ENCODE assay signal across 1 mouse cellular context in genomic region chr11:116421102-116421501, GRCm38 (mm10).
TF ChIP-seq lines count a peak whose summit lies in the region.

No protein-coding gene starts in this region.

TF ChIP-seq in CH12.LX, 34 proteins besides CTCF, POLR2A, EP300 and RAD21 (continued from another document):
- TF ChIP-seq ELF1 (IDR thresholded peaks at IDR 0.05; ENCODE audit: low read depth, low read length): peak; percentile 55
- TF ChIP-seq USF1 (IDR thresholded peaks at IDR 0.05; ENCODE audit: low read depth, low read length): no peak
- TF ChIP-seq ZKSCAN1 (IDR thresholded peaks at IDR 0.05; ENCODE audit: borderline replicate concordance, low read depth, low read length): no peak
- no peak for TF ChIP-seq MEF2A (IDR thresholded peaks at IDR 0.05; ENCODE audit: borderline replicate concordance, low read depth, low read length)
- no peak for TF ChIP-seq NRF1 (IDR thresholded peaks at IDR 0.05; ENCODE audit: low read depth, low read length)
- TF ChIP-seq CHD2 (IDR thresholded peaks at IDR 0.05; ENCODE audit: low read length): peak; percentile 52; the same call in 1 of the 2 replicates
- TF ChIP-seq SIN3A (IDR thresholded peaks at IDR 0.05; ENCODE audit: low read length): no peak; the same call in 1 of the 2 replicates
- TF ChIP-seq POLR2AphosphoS2 (IDR thresholded peaks at IDR 0.05; ENCODE audit: low read depth, low read length): no peak
- no peak for TF ChIP-seq E2F4 (IDR thresholded peaks at IDR 0.05; ENCODE audit: insufficient replicate concordance, low read depth, low read length)
- TF ChIP-seq MXI1 (IDR thresholded peaks at IDR 0.05; ENCODE audit: low read depth, low read length): 0 out of 2 replicates have a peak, but pooled peaks have one; percentile 33
- no peak for TF ChIP-seq TBP (conservative IDR thresholded peaks at IDR 0.05; ENCODE audit: low read depth, low read length)
- no peak for TF ChIP-seq ZNF384 (IDR thresholded peaks at IDR 0.05; ENCODE audit: low read depth, low read length)
- TF ChIP-seq CHD1 (IDR thresholded peaks at IDR 0.05; ENCODE audit: low read depth, low read length): no peak
- no peak for TF ChIP-seq UBTF (IDR thresholded peaks at IDR 0.05; ENCODE audit: low read depth, low read length)
- no peak for TF ChIP-seq SMC3 (IDR thresholded peaks at IDR 0.05; ENCODE audit: low read depth, low read length)
- peak; percentile 39; the same call in 1 of the 2 replicates for TF ChIP-seq MAX (IDR thresholded peaks at IDR 0.05; ENCODE audit: low read length)
- no peak for TF ChIP-seq MAFK (IDR thresholded peaks at IDR 0.05; ENCODE audit: insufficient replicate concordance, low read length)
- peak; percentile 62 for TF ChIP-seq IRF4 (IDR thresholded peaks at IDR 0.05; ENCODE audit: low read depth, low read length)
- TF ChIP-seq ZC3H11A (IDR thresholded peaks at IDR 0.05; ENCODE audit: low read depth, low read length): no peak
- TF ChIP-seq USF2 (conservative IDR thresholded peaks at IDR 0.05; ENCODE audit: low read depth, low read length): no peak
- no peak for TF ChIP-seq HCFC1 (IDR thresholded peaks at IDR 0.05; ENCODE audit: low read depth, low read length)
- TF ChIP-seq MAZ (IDR thresholded peaks at IDR 0.05; ENCODE audit: low read depth, low read length): no peak; the same call in 1 of the 2 replicates
- no peak; the same call in 1 of the 2 replicates for TF ChIP-seq ZMIZ1 (IDR thresholded peaks at IDR 0.05; ENCODE audit: low read depth, low read length)
- no peak for TF ChIP-seq KAT2A (IDR thresholded peaks at IDR 0.05; ENCODE audit: insufficient replicate concordance, low read length)
- TF ChIP-seq JUN (IDR thresholded peaks at IDR 0.05; ENCODE audit: insufficient read depth, low read depth, low read length): no peak
- 0 out of 2 replicates have a peak, but pooled peaks have one; percentile 11 for TF ChIP-seq NELFE (IDR thresholded peaks at IDR 0.05; ENCODE audit: low read depth, low read length)
TF ChIP-seq in CH12.LX: peak in this region for 10.
